Mouse (Mus musculus) cerebellum, adult 18-20 months (tissue): ENCODE results near the gene Chst8.
A peak's percentile ranks its signal among the peaks of the same experiment; 100 is the strongest.

ENCODE experiments used
- DNase-seq, 2 experiments: peaks; one replicate each; pipeline ENCODE4 v3.0.0; 2021

The Chst8 gene

DNA sequence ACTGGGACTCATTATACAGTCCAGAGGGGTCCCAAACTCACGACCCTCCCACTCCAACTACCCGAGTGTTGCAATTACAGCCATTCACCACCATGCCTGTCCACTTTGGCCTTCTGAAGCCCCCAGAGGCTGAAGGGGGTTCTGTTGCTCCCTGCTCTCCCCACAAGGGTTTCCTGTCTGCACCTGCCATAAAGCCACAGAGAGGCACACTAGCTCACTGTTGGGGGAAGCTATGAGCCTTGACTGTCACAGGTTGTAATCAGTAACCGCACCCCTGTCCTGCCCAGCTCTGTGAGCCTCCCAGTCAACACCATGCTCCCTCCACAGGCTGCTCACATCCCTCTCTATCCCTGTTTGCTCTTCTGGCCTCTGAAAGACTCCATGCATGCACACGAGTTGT lies 64.0 kb downstream of the Chst8 start:
- DNase-seq, result no peak

DNA sequence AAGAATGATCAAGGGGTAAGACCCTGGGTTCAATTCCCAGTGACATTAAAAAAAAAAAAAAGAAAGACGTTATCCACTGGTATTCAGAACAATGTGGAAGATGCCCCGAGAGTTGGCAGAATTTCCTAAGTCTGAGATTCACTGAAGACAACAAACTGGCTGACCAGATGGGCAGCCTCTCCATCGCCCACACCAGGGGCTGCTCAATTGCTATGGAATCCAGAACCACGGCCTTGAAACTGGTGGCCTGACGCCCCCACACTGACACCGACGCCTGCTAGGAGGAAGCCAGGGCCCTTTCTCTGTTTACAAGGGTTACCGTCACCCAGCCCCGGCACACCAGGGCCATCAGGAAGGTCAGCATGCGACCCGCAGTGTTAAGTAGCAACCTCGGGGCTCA lies 64.8 kb downstream of the Chst8 start:
- DNase-seq, result no peak

DNA sequence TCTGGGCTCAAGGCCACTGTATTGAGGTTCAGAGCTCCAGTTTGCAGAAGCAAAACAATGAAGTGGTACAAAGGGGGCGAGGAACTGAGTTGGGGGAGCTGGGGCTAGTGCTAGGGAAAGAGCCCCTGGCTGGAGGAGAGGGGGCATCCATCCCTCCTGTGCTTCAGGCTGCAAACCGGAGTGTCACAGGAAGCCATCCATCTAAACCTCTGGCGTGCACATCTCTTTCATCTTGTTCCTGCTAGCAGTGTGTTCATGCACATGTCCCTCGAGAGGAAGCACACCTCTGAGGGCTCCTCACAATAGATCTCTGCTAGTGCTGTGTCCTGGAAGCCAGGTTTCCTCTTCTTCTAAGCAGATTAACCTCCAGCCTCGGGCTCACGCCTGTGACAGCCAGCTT lies 65.9 kb downstream of the Chst8 start:
- DNase-seq, result no peak

DNA sequence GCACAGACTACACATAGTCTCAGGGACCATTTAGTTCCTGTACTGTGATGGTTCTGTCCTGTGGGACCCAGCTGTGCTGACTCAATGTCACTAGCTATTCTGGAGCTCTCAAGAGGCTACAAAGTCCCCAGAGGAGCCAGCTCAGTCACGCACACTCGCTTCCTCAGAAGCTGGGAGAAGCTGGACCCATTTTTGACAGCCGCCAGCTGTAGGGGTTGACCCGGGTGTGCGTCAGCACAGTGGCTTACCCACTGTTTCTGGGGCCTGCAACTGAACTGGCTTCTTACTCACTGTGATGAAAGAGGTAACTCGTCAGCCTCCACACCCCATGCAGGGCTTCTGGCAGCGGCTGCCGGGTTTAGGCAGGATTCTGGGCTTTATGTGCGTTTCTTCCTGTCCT lies 66.3 kb downstream of the Chst8 start:
- DNase-seq, result no peak

DNA sequence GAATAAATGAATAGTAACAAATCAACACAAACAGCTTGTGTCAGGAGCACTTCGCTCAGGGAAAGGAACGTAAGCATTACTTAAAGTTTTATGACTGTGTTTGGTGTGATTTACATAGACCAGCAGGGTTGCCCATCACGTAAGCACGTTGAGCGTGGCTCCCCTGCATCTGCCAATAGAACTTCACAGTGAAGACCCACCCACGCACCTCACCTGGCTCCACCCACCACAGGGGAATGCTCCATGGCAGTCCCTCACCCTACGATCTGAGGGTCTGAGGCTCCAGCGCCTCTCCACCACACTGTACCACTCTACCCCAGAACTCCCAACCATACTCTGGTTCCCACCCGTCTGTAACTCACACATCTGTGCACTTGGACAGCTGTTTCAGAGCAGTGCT lies 67.1 kb downstream of the Chst8 start:
- DNase-seq, result no peak

DNA sequence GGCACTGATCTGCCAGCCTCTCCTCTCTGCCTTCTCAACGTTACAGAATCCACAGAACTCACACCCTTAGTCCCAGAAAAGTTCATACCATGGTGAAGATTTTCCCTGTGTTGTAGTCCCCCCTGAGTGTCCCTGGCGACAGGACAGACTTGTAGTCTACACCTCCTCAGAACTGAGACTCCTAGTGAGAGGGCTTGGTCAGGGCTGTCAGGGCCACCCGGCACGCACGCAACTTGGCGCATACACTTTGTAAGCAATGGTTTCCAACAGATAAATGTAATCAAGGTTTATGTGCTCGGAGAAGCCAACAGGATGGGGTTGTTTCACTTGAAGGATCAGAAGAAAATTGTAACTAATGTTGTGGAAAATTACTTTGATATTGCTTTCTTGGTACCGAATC lies 67.5 kb downstream of the Chst8 start:
- no peak for DNase-seq

DNA sequence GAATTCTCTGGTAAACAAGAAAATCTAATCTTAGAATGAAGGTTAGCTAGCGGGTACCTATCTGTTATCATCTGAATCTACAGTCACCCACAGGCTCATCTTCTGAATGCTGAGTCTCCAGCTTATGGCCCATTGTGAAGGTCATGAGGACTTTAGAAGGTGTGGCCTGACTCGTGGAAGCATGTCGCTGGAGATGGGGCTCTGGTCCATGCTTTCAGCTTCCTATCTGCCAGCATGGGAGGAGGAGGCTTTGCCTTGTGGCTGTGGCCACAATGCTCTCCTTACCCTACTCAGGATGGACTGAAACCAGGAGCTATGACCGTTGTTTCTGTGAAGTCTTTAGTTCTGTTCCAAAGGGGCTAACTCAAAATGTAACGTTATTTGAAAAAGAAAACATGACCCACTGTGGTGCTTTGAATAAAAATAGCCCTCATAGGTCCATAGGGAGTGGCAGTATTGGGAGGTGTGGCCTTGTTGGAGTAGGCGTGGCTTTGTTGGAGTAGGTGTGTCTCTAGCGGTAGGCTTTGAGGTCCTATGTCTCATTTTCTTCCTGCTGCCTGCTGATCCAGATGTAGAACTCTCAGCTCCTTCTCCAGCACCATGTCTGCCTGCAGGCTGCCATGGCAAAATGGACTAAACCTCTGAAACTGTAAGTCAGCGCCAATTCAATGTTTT lies 69.0 kb downstream of the Chst8 start:
- no peak for DNase-seq

DNA sequence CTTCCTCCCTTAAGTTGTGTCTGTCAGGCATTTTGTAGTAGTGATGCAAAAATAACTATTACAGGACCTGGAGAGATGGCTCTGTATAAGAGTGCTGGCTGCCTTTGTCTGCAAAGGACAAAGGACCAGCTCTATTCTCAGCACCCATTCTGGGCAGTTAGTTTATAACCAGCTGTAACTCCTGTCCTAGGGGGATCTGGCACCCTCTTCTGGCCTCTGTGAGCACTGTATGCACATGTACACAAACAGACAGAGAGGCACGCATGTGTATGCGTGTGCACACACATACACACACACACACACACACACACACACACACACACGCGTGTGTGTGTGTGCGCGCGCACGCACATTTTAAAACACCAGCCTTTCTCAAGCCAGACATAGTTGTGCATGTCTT lies 73.1 kb downstream of the Chst8 start:
- no peak for DNase-seq

DNA sequence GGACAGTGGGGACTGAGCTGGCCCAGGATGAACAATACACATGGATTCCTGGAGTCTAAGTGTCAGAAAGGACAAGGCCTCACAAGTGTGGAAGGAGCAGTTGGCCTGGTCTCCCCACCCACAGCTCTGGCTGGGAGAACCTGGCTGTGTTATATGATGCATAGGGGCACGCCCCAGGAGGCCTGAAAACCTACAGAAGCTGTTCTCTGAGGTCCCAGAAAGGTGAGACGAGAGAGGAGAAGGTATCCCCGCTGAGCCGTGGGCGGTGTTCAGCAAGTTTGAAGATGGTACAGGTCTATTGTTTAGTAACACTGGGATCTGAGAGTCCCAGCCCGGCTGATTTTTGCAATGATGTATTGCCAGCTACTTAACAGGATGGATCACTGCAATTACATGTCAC lies 75.3 kb downstream of the Chst8 start:
- no peak for DNase-seq

DNA sequence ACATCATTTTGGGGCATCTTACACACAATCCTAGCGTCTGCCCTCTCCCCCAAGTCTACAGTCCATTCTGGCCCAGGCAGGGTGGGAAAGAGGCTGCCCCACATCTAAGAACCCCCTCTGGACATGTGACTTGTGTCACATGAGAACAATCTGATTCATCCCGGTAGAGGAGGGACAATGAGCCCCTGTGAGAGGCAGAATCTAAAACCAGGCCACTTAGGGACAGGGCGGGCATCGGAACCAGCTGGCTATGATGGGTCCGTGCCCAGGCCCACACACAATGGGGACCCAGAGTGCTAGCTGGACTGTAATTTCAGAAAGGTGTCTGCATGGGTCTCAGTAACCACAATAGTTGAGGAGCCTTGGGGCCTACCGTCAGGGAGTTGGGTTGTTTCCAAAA lies 78.2 kb downstream of the Chst8 start:
- DNase-seq, result peak in 1 of 2 experiments; percentile 16

DNA sequence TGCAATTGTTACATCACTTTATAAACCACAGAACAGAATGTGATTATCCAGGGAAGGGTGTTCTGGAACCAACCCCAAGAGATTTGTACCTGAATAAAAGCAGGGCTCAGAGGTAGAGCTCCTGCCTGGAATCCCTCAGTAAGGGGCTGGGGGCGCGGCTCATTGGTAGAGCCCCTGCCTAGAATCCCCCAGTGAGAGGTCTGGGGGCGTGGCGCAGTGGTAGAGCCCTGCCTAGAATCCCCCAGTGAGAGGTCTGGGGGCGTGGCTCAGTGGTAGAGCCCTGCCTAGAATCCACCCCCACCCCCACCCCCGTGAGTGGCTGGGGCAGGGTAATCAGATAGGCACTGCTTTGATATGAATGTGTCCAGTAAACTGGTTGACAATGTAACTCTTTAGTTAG lies 83.6 kb downstream of the Chst8 start:
- DNase-seq, result no peak

DNA sequence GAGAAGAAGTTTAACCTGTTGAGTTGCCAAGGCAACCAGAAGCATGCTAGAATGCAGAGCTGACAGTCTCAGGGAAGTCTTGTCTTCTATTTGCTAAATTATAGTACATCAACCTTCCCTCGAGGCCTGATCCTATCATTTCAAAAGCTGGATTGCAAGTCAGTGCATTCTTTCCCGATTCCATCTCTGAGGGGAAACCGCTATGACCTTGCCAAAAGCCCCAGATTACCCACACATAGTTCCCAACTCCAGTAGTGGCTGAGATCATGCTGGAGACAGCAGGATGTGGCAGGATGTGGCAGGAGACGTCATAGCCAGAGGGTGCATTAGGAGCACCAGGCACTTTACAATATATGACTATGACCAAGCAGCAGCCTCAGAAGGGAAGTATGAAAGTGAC lies 87.3 kb downstream of the Chst8 start:
- DNase-seq, result no peak

DNA sequence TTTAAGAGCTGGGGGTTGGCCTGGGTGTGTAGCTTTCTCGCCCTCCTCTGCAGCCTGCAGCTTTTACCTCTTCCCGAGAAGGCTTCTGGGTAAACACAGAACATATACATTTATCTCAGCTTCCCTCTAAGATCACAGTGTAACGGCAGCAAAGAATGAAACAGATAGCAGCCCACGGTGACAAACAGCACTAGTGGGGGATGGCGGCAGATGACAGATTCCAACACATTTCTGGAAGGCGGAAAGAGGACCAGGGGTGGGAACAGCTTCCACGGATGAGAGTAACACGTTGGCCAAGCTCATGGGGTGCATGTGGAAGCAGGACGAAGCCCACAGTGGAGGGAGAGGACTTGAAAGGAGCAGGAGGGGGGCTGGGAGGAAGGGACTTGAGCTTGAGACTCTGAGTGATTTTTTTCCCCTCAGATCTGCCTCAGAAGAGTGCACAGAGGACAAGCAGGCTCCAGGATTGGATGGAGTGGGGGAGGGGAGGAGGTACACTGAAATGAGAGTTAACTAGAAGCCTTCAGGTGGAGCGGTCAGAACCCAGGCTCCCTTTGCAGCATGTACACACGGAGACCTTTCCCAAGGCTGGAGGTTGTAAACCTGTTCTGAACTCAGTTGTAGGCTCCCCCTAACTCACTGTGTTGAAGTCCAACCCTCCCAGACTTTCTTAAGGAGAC lies 89.8 kb downstream of the Chst8 start:
- DNase-seq, result no peak

DNA sequence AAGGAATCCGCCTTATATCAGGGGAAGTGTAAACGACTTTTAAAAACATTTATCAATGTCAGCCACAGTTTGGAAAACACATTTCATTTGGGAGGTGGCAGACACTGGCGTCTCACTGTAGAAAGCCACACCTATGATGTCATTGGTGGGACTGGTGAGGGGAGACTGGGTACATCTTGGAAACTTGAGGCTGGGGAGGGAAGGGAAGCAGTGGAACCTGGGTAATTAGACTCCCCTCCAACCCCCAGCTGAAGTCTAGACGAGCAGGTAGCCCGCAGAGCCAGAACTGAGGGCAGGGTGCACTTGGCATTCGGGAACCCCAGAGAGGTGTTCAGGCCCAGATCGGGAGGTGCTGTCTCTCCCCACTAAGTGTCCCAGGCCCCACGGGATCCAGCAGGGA lies 90.4 kb downstream of the Chst8 start:
- DNase-seq, result no peak

DNA sequence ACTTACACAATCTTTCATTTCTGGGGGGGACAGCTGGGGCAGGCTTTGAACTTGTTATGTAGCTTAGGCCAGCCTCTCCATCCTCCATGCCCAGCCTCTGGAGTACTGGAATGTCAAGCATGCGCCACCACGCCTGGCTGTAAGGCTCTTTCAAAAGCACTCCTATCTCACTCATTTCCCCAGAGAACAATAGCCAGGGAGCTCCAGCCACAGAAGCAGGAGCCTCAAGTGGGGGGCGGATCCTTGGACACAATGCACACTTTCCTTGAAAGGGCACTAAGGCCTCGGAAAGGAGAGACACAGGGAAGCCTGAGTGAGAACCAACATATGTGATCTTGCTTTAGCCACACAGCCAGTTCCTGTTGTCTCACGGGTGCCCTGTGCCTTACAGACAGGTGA lies 90.9 kb downstream of the Chst8 start:
- no peak for DNase-seq

DNA sequence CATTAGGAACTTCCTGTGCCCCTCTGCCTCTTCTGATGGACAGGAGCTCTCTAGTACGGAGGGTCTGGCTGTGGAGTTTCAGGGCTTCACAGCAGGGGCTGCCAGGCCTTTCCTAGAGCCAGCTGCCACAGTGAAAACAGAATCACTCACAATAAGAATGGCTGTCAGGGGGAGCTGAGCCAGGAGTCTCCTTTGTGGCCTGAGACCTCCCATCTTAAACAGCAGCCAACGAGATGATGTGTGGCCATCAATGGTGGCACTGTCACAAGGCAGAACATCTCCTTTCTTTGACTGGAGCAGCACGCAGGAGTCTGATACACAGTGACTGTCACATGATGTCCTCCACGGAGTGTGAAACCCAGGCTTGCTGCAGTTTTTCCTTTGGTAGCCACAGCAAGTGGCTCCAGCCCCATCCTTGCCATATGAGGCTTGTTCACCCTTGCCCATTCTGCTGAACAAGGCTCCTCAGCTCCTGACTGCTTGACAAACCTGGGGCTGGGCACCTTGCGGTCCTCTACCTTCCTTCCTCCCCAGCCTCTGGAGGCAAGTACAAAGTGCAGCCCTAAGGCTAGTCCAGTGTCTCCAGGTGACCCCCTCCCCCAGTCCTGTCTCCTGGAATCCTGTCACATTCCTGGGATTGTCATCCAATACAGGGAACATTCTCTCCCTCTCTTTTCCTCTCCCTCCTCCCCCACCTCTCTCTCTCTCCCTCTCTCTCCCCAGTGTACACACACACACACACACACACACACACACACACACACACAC lies 91.4 kb downstream of the Chst8 start:
- DNase-seq, result peak in 1 of 2 experiments; percentile 7

DNA sequence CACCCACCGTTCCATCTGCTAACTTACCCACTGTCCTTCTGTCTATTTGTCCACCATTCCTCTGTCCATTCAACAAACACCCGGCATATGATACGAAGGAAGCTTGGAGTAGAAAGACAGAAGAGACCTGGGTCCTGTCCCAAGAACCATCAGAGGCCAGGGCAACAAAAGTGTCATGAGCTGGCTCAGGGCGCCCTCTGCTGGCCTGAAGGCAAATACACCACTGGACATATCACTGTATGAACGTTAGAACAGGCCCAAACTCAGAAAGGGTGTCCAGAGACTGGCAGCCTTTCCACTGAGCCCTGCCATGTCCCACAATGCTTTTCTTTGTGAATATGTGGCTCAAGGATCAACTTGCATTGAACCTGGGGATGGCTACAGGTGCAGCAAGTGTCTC lies 92.9 kb downstream of the Chst8 start:
- DNase-seq, result peak; percentile 26 to 54

DNA sequence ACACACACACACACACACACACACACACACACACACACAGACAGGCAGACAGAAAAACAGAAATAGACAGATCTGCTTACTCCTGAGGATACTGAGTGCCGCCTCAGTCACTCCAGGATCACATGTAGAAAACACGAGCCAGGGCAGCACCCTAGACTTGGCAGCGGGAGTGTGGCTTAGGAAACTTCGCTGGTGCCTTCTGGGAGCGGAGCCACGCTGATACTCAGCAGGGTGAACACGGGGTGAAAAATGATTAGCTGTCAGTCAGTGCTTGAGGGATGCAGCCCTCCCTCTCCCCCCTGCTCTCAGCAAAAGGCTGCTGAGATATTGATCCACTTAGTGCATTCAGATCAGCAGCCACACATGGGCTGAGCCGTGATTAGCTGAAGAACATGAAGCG lies 93.9 kb downstream of the Chst8 start:
- DNase-seq, result no peak

DNA sequence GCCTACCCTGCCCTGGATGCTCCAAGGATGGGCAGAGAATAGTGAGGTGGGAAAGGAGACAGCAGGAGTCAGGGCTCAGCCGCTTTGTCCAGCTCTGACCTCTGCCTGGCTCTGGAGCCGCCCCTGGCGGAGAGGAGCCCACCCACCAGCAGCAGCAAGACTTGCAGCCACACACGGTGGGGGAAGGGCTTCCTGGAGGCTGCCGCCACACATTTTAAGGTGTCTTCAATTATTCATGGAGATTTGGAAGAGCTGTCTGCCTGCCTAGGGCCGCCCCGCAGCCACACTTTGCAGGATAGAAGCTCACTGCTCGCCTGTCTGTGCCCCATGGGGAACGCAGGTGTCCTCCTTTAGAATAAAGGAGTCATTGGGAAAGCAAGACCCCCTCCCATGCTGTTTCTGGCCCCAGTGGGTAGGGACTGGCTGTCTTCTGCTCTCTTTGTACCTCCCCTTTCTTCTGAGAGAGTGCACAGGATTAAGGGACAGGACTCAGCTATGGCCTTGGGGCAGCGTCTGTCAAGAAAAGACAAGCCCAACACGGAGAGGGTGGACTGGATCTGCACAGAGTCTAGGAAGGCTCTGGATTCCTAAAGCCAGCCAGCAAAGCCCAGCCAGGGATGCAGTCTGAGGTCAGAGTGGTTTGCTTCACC lies 95.2 kb downstream of the Chst8 start:
- no peak for DNase-seq

DNA sequence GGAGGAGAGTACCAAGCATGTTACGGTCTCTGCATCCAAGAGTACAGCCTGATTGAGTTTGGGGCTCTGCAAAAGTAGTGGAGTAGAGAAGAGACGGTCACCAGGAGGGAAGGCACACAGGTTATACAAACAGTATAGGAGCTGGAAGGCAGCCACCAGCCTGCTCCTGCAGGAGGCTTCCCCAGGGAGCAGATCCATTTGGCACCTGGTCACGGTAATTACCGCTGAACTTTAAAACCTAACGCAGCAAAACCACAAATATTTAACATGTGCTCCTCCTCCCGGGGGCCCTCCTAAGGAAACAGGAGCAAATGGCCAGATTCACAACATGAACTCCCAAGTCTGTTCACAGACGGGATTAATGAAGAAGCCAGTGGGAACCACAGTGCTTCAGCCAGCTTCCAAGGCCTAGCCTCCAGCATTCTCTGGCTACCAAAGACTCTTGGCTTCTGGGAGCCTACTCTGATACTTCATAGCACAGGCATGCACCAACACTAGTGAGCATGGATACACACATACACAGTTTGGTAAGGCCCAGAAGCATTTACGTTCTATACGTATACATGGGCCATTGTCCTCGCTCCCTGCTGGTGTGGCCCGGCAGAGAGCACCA lies 97.6 kb downstream of the Chst8 start:
- DNase-seq, result no peak

DNA sequence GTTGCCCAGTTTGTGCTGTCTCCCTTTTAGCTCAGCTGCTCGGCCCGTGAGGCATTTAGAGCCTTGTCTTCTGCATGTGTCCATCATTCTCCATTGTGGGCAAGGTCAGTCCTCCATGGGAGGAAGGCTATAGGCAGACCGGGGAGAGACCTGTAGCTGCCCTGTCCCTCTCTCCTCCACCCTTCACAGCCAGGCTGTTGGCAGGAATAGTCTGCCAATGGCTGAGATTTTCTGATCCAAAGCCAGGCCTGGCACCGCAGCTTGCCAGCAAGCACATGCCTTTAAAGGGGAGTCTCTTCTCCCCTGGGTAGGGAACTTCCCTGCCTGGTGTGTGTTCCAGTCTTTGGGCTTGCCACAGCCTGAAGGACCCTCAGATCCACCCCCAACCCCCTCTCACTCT lies 103.4 kb downstream of the Chst8 start:
- peak in 1 of 2 experiments; percentile 8 for DNase-seq

DNA sequence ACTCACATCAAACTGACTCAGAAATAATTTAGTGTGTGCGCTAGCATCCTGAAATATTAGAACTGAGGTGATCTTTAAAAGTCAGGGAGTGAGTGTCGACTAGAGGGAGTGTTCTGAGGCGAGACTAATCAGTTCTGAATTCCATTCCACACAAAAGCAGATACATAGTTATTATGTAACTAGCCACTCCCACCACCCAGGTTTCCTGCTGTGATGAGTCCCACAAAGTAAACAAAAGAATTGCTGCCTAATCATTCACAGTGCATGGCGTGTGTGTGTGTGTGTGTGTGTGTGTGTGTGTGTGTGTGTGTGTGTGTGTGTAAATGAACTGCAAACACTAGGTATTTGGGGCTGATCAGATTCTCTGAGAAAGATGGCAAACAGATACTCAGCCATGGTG lies 108.1 kb downstream of the Chst8 start:
- no peak for DNase-seq

DNA sequence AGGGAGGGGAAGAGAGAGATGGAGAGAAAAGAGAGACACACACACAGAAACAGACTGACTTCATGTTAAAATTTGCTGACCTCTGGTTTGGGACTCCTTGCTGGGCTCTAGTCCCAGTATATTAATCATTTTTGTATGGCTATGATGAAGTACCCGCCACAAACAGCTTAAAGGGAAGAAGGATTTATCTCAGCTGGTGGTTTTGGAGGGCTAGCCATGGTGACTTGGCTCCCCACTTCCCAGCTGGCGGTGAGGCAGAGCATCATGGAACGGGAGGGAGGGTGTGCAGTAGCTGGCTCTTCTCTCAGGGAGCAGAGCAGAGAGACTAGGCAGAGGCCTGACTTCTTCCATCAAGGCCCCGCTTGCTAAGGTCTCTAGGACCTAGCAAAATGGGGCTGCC lies 109.1 kb downstream of the Chst8 start:
- DNase-seq, result no peak
